Mouse (Mus musculus) thymus, postnatal 36 days (tissue): ENCODE results near the gene Atp6v0e.

Source experiments
- DNase-seq, 2 experiments: peaks; one replicate each; pipeline ENCODE4 v3.0.0; 2022; ENCODE audit warnings: mixed read lengths in 2 of 2

Gene Atp6v0e

DNA sequence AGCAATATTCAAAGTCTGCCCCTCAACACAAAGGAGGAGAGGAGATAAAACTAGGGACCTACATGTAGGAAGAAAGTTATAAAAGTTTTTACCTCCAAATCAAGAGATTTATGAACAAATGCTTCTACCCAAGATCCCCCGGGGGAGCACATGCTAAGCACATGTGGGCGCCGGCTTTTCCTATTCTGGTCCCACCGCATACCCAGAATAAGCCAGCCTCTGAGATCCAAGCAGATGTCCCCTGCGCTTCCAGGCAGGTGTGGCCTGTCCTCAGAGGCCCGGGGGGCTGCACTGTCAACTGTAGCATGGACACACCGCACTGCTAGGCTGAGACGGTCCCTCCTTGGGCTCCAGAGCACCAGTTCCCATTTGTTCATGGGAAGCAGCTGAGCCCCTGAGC lies 19.6 kb upstream of the Atp6v0e start:
- DNase-seq = no peak

DNA sequence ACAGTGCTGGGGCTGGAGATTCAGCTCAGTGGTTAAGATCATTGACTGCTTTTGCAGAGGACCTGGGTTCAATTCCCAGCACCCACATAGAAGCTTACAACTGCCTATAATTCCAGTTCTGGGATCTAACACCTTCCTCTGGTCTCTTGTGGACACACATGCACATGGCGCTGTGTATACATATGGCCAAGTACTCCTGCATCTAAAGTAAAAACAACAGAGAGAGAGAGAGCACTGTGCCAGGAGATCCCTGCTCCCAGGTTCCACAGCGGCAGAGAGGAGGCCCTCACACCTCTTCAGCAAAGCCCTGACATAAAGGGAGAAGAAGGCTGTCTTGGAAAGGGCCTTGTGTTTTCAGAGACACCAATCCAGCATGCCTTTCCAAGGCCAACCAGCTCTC lies 19.0 kb upstream of the Atp6v0e start:
- DNase-seq = no peak

DNA sequence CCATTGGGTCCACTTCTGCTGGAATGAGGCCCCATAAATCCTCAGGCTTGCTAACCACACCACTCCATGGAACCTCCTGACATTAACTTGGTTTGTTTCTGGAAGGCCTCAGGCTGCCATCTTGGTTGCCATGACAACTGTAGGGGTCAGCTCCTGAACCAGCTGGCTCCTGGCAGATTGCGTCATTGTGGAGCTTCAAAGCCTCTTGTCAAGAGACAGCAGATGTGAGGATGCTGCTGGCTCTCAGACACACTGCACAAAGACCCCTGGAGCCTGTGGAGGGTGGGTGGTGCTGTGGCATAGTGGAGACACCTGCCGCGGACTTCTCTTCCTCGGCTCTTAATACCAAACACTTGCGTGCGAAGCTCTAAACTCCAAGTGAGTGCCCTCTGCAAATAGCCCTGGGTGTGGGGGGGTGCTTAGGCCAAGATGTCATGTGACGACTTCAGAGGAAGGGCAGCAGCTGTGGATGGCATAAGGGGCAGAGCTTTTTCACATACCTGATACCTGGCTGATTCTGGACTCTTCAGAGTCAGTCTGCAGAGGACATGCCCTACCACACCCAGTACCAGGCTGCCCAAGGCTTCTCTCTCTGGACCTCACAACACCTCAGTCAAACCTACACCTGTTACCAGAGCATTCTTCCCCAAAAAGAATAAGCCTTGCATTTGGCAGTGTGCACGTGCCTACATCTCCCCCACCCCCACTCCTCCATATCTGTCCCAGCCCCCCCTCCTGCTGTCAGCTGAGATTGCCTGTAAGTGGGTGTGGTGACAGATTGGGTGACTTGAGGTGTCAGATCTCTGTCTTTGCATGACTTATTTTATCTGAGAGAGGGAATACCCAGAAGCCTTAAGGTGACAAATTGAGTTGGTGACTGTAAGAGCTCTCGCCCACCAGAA lies 18.3 kb upstream of the Atp6v0e start:
- DNase-seq = no peak

DNA sequence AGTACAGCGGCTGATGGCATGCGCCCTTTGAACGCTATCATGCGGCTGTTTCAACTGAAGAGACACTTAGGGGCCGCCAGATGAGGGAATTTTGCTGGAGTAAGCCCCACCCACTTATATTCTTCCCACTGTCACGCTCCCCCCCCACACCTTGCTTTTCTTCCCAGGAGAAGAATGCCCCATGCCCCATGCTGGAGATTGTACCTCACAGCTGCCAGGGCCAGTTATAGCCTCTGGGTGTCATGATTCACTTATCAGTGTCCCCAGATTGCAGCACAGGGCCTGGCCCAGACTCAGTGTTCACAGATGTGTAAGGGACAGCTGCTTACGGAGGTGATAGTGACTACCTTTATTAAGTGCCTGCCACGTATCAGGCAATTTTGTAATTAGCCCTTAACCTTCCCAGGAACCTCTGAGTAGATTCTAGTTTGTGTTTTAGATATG lies 17.6 kb upstream of the Atp6v0e start:
- DNase-seq = peak in 1 of 2 experiments; percentile 1

DNA sequence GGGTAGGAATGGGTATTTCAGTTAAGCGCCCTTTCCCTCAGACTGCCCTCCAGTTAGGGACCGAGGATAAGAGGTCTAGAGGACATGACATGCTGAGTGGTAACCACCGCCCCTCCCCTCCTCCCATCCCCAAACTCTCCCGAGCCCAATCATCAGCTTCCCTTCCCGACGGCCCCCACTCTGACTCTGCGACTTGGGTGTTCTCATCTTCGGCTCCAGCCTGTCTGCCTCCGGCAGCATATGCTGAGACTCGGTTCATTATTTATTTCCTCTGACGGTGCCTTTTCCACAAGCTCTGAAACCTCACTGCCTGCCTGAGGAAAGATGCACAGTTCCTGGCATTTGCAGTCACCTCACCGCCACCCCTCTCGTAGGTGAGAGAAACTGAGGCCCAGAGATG lies 15.7 kb upstream of the Atp6v0e start:
- DNase-seq = peak in 1 of 2 experiments; percentile 2

DNA sequence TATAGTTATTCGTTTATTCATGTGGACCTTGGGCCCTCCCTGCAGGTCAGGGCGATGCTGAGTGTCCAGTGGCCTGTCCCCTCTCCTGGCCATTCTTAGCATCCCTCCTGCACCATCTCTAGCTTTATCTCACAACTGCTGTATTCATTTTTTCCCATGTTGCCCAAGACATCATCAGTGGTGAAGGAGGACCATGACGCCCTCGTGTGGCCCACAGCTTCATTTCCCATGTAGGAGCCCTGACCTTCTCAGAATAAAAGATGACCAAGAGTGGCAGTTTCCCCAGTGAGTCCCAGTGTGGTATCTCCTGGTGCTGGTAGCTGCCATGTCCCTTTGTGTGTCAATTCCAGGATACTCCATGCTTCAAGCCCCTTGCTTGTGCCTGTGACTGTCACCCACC lies 13.5 kb upstream of the Atp6v0e start:
- DNase-seq = peak in 1 of 2 experiments; percentile 1

DNA sequence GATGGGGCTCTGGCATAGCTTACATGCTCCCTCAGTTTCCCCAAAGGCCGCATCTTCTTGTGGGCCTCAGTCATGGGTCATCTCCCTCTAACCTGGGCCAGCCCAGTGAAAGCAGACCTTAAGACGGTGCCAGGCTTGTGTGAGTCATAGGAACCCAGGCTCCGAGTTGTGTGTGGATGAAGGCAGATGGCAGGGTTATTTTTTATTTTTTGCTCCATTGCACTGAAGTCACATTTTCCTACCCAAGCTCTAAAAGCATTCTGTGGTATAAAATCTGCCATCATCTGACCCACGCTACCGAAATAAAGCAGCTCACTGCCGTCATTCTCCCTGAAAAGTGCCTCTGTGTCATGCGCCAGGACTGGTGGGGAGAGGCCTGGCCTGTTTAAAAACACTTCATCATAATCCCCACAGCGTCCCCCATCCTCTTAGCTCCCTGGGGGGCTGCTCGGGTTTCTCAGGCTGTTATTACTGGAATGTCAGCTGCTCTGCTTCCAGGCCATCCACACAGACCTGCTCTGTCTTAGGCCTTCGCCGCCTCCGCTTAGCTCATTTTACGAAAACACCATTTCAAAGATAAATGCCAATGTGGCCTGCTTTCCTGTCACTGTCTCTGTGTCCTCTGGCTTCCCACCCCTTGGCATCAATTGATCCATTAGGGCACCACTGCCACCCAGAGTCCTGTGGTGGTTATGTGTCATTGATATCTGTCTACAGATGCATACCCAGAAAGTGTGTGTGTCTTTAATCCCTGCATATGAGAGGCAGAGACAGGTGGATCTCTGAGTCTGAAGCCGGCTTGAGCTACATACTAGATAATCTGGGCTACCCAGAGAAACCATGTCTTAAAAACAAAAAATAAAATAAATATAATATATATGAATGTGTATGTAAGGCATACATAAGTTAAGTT lies 12.3 kb upstream of the Atp6v0e start:
- DNase-seq = peak in 1 of 2 experiments; percentile 2

DNA sequence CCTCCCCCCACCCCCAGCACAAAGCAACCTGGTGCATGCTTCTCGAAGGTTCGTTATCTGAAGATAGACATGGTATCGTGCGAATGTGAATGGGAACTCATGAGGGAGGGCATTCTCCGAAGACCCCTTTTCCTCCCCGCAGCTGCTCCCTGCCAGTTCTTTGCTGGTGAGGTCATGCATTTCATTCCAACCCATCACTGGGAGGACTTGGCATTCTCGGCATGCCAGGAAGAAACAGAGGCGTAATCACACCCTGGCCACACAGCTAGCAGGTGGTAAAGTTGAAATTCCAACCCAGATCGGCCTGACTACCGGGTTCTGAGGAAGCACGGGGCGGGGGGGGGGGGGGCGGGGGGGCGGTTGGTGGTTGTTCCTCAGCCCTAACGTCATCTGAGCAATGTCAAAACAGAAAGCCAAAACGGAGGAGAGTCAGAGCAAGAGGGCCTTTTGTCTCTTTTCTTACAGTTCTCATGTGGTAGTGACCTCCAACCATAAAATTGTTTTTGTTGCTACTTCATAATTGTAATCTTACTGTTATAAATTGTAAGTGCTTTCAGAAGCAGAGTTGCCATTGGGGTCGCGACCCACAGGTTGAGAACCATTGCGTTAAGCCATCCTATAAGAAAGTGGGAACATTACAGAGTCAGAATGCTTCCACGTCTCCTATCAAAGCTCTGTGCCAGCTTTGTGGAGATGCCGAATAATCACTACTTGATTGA lies 4.0 kb upstream of the Atp6v0e start:
- DNase-seq = no peak

DNA sequence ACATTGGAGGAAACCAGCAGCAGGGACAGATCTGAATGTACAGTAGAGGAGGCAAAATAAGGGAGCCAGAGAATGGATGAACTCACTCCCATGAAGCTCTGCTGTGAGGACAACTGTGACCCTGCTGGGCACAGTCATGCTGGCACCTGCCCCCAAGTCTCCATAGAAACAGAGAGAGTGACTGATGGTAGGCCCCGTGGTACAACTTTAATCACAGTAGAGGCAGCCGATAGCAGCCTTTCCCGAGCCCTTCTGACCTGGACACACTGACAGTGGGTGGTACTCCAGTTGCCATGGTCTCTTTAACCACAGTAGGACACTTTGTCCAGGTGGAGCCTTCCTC lies 3.5 kb upstream of the Atp6v0e start:
- no peak for DNase-seq

DNA sequence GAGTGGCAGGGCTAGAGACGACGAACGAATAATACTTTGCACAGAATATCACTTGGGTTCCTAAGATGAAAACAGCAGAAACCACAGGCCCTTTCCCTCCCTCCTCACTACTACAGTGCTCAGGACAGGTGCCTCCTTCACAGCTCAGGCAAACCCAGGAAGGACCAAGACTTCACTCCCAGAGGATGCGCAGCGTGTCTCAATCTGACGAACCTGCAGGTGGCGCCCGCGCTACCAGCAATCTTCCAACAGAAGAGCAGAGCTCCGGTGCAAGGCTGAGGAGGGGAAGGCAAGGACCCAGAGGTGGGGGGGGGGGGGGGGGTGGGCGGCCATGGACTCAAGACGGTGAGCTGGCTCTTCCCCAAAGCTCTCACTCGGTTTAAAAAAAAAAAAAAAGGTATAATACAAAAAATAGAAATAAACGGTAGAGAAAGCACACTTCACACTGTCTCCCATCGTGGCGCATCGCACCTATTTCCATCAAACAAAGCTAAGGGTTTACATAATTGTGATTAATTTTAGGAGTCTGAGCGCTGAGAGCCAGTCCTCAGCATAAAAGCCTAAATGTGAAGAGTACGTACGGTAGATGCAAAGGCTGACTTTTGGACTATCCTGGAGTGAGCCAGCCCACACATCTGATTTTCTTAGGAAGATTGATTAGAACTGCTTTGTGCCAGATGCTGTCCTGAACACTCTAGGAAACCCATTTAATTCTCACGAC lies 2.7 kb upstream of the Atp6v0e start:
- peak; percentile 80 to 81 for DNase-seq

DNA sequence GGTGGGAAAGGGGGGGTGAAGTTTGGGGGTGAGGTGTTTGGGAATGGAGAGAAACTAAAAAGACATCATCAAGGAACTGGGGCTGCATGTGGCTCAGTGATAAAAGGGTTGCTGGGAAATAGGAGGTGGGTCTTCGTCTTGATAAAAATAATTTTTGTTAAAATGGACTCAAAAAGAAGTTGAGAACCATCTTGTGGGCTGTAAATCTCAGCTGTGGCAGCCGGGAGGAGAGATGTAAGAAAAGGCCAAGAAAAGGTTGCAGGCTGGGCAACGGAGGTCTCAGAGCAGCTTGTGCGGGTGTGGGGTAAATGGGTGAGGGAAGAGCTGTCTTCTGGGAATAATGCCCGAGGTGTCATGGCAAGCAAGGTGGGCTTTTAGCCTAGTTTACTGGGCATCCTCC lies 827 bp upstream of the Atp6v0e start:
- DNase-seq = no peak

DNA sequence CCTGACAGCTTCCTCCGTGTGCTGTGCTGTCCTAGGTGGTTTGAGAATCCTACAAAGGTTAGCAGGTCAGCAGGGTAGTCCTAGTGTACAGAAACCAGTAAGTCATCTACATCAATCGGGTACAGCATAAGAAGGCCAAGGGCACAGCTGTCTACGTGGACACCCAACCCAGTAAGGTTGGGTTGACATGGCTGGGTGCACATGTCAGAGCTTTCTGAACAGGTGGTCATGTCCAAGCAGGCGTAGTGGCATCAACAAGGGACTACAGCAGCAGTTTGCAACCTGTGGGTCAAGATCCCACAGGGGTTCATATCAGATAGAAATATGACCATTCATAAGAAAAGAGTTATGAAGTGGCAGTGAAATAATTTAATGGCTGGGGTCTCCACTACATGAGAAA lies 2.6 kb downstream of the Atp6v0e start:
- DNase-seq = no peak

DNA sequence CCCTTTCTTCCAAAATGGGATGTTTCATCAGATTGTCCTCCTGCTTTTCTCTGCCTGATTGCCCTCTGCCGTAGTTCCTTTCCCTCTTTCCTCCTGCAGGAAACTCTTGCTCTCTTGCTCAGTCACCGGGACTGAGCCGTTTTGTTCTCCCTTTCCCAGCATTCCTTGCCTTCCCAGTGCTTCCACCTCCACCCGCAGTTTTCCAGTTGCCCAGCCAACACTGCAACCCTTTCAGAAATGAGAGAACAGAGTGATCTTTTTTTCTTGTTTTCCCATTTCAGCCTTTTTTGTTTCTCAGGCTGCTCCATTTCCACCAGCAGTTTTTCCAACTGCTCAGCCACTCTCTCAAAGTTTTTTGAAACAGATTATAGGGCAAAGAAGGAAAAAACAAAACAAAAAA lies 8.2 kb downstream of the Atp6v0e start:
- DNase-seq = no peak

DNA sequence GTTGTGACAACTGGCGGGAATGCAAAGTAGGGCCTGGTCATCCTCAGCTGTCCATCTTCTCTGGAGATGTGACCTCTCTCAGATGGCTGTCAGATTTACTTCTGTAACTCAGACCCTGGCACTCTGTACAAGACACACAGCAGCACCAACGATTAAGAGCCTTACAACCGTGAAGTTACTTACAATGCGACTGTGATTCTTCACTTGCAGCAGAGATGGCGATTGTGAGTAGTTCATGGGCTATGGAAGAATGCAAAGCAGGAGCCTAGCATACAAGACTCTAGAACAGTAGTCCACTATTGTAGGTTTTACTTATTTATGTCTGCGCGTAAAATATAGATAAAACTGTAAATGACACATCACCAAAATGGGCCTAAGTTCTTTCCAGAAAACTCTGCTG lies 12.8 kb downstream of the Atp6v0e start:
- DNase-seq = no peak

DNA sequence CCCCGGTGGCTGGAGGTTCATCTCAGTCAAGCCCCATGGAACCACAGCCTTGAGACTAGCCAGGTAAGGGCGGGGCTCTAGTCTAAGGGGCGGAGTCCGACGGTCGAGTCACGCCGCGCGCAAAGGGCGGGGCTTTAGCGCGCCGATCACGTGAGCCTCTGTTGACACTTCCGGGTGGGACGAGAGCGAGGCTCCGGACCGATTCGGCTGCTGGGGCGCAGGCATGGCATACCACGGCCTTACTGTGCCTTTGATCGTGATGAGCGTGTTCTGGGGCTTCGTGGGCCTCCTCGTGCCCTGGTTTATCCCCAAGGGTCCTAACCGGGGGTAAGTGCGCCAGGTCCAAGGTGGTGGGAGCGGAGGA lies 13.2 kb downstream of the Atp6v0e start:
- DNase-seq = peak; percentile 92 to 93

DNA sequence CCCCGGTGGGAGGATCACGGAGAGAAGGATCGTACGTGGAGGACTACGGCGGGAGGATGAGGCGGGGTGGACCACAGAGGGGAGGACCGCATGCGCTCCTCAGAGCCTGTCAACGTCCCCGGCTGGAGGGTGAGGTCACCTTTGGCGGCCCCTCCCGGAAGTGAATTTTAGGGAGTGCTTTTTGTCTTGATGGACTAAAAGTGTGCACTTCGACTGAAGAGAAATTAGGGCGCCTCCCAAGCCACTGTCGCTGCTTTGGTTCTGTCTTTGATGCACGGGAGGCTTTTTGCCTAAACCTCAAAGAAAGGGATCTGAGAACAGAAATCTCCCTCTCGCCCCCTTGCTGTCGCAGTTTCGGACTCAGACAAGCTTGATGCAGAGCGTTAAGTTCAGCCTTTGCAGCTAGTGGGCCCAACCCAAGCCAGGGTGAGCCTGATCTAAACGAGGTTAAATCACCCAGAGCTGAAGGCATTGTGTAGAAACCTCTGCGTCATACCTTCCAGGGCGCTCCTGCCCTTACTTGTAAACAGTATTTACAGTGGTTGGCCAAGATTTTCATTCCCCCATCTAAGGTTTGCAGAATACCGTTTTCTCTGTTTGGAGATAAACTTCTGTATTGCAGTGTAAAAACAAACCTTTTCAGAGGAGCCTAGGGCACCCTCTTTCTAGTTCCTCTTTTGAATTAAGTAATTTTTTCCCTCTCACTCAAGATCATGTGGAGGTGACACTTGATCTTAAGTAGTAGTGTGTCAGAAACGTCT lies 13.8 kb downstream of the Atp6v0e start:
- no peak for DNase-seq

DNA sequence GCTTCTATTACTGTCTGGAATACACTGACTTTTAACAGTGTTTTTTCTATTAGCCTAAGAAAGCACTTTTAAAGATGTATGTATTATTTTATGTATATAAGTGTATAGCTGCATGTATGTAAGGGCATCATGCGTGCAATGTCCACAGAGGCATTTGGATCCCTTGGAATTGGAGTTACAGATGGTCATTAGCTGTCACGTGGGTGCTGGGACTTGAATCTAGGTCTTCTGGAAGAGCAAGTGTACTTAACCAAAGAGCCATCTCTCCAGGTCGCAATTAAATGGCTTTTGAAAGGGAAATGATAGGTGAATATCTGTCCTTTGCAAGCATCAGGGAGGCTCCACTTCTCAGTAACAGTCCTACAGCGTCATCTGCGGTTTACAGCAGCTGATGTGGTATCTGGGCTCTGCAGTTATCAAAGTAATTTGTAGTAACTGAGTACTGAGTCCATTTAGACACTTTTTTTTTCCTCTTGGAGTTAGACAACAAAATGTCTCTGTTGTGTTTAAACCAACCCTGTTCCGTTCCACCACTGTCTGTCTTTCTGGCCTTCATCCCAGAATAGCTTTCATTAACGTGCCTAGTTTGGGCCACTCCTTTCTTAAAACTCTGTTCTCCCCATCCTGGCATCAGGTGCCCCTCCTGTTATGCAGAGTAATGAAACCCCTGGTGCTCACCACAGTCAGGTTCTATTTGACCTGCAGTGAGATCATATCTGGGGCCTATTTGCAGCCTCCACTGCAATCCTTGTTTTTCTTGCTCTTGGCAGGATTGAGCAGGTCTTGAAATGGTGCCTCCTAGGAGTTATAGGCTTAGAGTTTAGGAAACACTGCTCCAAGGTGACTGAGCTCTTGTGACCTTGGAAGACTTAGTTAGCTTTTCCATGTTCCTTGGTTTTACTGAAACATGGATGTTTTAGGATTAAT lies 14.9 kb downstream of the Atp6v0e start:
- no peak for DNase-seq

DNA sequence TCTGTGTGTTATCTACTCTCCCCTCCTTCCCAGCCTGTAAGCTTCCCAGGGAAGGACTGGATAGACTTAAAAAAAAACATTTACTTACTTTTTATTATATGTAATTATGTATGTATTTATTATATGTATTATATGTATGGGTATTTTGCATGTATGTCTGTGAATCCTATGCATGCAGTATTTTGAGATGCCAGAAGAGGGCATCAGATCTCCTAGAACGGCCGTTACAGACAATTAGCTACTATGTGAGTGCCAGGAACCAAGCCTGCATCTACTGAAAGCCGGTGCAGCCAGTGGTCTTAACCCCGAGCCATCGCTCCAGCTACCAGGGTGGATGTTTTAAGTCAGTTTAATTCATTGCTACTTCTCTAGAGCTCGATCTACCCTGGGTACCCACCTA lies 18.2 kb downstream of the Atp6v0e start:
- DNase-seq = no peak

DNA sequence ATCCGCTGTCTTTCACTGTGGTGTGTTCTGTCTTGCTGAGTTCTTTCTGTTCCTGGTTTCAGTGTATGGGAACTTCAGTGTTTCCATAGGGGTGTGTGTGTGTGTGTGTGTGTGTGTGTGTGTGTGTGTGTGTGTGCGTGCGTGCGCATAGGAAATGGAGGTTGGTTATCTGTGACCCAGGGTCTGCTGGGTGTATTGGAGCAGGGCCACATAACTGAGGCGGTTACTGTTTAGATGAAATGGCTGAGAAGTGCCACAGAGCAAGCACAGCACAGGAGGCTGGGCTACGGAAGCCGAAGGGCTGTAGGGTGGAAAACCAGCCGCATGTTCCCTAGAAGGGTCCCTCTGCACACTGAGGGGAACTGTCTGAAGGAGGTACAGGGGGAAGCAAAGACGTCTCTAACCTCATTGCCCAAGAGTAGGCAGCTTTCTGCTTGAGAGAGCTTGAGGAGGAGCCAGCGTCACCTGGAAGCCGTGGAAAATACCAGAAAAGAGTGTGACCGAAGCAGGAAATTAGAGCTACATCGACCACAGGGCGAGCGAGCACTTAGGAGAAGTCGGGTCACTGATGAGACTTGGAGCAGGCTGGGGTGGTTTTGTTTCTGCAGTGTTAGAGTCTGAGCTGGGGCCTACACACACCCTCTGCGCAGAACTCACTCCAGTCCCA lies 23.4 kb downstream of the Atp6v0e start:
- DNase-seq = no peak
